Mouse (Mus musculus) left cerebral cortex, postnatal 10 days (tissue): ENCODE measurements around the gene Marcksl1. TPM values are rescaled to one million over a fixed set of nuclear protein-coding genes. Genes with fewer than 3 reads are reported as not detected.

ENCODE experiments used
- DNase-seq, 2 experiments: peaks; one replicate each; pipeline ENCODE4 v3.0.0; 2021 to 2022; ENCODE audit warnings: low spot score in 2 of 2, mixed read lengths in 1 of 2; ENCODE audit errors: extremely low spot score in 1 of 2
- intact Hi-C: fragments of 180-260 bp; cut with DNase I; formaldehyde crosslinking; loops from one replicate; pipeline ENCODE4 v1.15.1; 2025
- total RNA-seq, 2 experiments: library from RNA; stranded (reverse); gene quantifications; 2 replicates each; pipeline ENCODE4 v1.2.3; 2021

Marcksl1 gene
- 100 to 1,000 TPM; 884 to 935 TPM for total RNA-seq

- intact Hi-C loops, result no loop called here
- DNase-seq, result peak; percentile 90 to 95
Observed at GRCm38 (mm10) chr4:129513086-129513767, at the start of gene Marcksl1. Gene Marcksl1, plus strand, starts transcription at chr4:129513581.

- intact Hi-C loops, result no loop called here
- no peak for DNase-seq
Observed at GRCm38 (mm10) chr4:129464286-129464815, 49.0 kb upstream of the Marcksl1 start.

- intact Hi-C loops, result no loop called here
- no peak for DNase-seq
Observed at GRCm38 (mm10) chr4:129476047-129476446, 37.3 kb upstream of the Marcksl1 start.

GRCm38 (mm10) chr4:129479863-129480262, 33.5 kb upstream of the Marcksl1 start:
- DNase-seq, result no peak
- intact Hi-C loops, result no loop called here

- intact Hi-C loops, result no loop called here
- DNase-seq, result no peak
Observed at GRCm38 (mm10) chr4:129481090-129481489, 32.3 kb upstream of the Marcksl1 start.

- peak in 1 of 2 experiments; percentile 66 for DNase-seq
- intact Hi-C loops, result no loop called here
Observed at GRCm38 (mm10) chr4:129490972-129491880, 22.2 kb upstream of the Marcksl1 start, which contains the start of the genes Tssk3 and Fam229a. Gene Tssk3, minus strand, starts transcription at chr4:129491022. Gene Fam229a, plus strand, starts transcription at chr4:129491190.

GRCm38 (mm10) chr4:129494681-129495080, 18.7 kb upstream of the Marcksl1 start:
- no peak for DNase-seq
- intact Hi-C loops, result loop anchor here (5.0 kb wide), 1 partner anchor 113 kb away; no protein-coding TSS in a partner anchor

GRCm38 (mm10) chr4:129495672-129496562, 17.5 kb upstream of the Marcksl1 start:
- intact Hi-C loops, result loop anchor here (5.0 kb wide), 1 partner anchor 111 kb away; no protein-coding TSS in a partner anchor
- peak; percentile 60 to 91 for DNase-seq

GRCm38 (mm10) chr4:129496631-129497030, 16.8 kb upstream of the Marcksl1 start:
- intact Hi-C loops, result loop anchor here (5.0 kb wide), 1 partner anchor 111 kb away; no protein-coding TSS in a partner anchor
- peak in 1 of 2 experiments; percentile 29 for DNase-seq

- intact Hi-C loops, result loop anchor here (5.0 kb wide), 1 partner anchor 108 kb away; no protein-coding TSS in a partner anchor
Observed at GRCm38 (mm10) chr4:129498941-129499340, 14.4 kb upstream of the Marcksl1 start.

GRCm38 (mm10) chr4:129500017-129500416, 13.4 kb upstream of the Marcksl1 start:
- no peak for DNase-seq
- intact Hi-C loops, result no loop called here

More at GRCm38 (mm10) chr4:129498941-129499340, 14.4 kb upstream of the Marcksl1 start:
- no peak for DNase-seq

GRCm38 (mm10) chr4:129500607-129501566, 12.5 kb upstream of the Marcksl1 start:
- intact Hi-C loops, result no loop called here
- peak; percentile 53 to 91 for DNase-seq

- no peak for DNase-seq
- intact Hi-C loops, result no loop called here
Observed at GRCm38 (mm10) chr4:129502327-129502888, 11.0 kb upstream of the Marcksl1 start.

- DNase-seq, result no peak
- intact Hi-C loops, result no loop called here
Observed at GRCm38 (mm10) chr4:129502901-129503444, 10.4 kb upstream of the Marcksl1 start.

GRCm38 (mm10) chr4:129505511-129505910, 7.9 kb upstream of the Marcksl1 start:
- intact Hi-C loops, result no loop called here
- DNase-seq, result no peak

GRCm38 (mm10) chr4:129507434-129508236, 5.7 kb upstream of the Marcksl1 start:
- intact Hi-C loops, result no loop called here
- DNase-seq, result no peak
